Mouse (Mus musculus) bone marrow, adult 2 months (tissue): ENCODE measurements at regions not wholly inside any gene's neighbourhood (a gene's known extent, or its start where the extent isn't known, plus 50 kb on each side); places are given as distances from the start of the nearest gene placed in this dataset.

ENCODE experiments used
- H3K27ac ChIP-seq: fragments of 200-500 bp; 2 replicates; pipeline ENCODE4 v1.5.1; 2012; ENCODE audit warnings: low read depth, mild to moderate bottlenecking, control low read depth, inconsistent platforms, low read length; ENCODE audit not compliant: control insufficient read depth, poor library complexity, insufficient read depth
- H3K4me1 ChIP-seq: fragments of 200-500 bp; 2 replicates; pipeline ENCODE4 v1.6.1; 2011; ENCODE audit warnings: low read length; ENCODE audit not compliant: control insufficient read depth, insufficient read depth
- H3K4me3 ChIP-seq: fragments of 200-500 bp; replicated peaks from 2 replicates; pipeline ENCODE3; 2011; ENCODE audit warnings: mild to moderate bottlenecking, low read depth, low read length, control low read depth; ENCODE audit not compliant: control insufficient read depth
- CTCF ChIP-seq: fragments of 200-500 bp; IDR thresholded peaks from 2 replicates; pipeline ENCODE4 v1.5.1; 2011; ENCODE audit warnings: low read length, control low read depth; ENCODE audit not compliant: control insufficient read depth, insufficient read depth
- POLR2A ChIP-seq: fragments of 200-500 bp; IDR thresholded peaks from 2 replicates; pipeline ENCODE4 v1.6.1; 2011; ENCODE audit warnings: low read depth, mild to moderate bottlenecking, control low read depth, low read length, borderline replicate concordance; ENCODE audit not compliant: control insufficient read depth
- WGBS: fragments of 180-500 bp; shearing (Covaris S2); methylation state at CpG from one replicate; pipeline ENCODE4 v1.1.7; 2018; 5-methylcytosine and 5-hydroxymethylcytosine counted together

DNA sequence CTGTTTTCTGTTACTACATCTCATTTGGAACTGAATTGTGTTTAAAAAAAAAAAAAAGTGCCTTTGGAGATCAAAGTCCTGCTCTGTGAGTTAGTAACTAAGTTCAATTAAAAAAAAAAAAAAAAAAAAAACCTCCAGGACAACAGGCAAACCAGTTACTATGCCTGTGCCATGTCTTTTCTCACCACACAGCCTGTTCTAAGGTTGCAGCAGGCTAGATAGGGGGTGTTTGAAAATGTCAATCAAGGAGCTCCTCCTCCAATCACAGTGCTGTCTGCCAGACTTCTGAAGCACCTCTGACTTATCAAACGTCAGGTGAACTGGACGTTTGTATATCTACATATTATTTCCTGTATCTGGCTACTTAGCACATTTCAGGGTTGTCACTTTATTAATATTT lies 427.9 kb upstream of the Adamts16 start:
- WGBS = 65% methylated on average over 2 of the region's 2 CpGs
- TF ChIP-seq CTCF (no peak), POLR2A (no peak)
- H3K27ac ChIP-seq = no peak overlapping the region
- H3K4me3 ChIP-seq = no peak overlapping the region
- H3K4me1 ChIP-seq = no peaks in the 10 kb centered on the region

DNA sequence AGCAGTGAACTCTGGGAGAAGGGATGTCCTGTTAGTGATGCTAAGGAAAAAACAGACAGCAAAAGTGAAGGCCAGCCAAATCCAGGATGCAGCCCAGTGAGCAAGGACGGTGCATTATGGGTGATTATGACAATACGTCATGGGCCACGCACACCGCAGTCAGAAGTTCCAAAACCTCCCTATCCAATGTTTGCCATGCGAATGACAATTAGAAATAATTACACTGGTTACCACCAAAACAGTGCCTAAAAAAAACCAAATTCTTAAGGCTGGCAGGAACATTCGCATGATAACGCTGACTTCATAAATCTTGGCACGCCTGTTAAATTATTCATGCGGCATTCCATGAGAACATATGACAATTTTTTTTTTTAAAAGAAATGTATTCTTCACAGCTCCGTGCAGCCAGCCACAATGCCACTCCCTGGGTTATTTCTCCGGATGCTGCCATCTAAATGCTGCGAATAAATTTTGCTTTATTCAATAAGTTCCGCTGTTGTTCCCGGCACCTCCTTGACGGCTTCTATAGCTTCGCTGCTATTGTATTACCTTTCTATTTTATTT lies 421.8 kb upstream of the Adamts16 start:
- H3K4me3 ChIP-seq = no peak overlapping the region
- no peak overlapping the region for H3K27ac ChIP-seq
- no peaks in the 10 kb centered on the region for H3K4me1 ChIP-seq
- 87% methylated on average over 16 of the region's 16 CpGs for WGBS
- TF ChIP-seq CTCF = no peak
- no peak for TF ChIP-seq POLR2A

DNA sequence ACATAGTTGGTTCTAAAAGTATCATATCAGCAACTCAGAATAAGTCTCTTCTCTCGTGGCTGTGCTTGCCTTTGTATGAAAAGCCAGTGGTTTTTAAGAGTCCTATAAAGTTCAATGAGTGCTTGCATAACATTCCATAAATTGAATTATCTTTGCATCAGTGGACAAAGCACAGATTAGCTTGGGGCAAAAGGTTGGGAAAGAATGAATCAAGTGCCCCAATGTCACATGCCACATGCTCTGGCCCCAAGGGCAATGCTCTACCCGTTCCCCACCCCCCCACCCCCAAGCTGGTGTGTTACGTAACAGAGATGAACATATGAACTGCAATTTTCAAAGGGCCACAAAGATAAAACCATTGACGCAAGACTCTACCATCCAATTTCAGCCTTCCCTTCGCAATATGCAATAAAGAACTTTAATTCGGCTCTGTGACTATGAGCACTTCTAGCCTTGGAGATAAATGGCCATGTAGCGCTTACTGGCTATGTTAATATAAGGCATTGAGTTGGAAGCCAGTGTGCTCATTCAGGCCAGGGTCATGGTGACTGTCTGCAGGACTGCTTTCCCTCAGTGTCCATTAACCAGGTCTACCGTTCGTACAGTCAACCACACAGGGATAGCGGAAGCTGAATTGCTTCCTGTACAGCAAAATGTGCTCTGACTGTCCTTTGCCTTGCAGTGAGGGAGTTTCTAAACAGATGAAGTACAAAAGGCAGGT lies 421.1 kb upstream of the Adamts16 start:
- Histone ChIP-seq H3K27ac (no peak overlapping the region), H3K4me3 (no peak overlapping the region), H3K4me1 (no peaks in the 10 kb centered on the region)
- TF ChIP-seq CTCF (no peak), POLR2A (no peak)
- 77% methylated on average over 10 of the region's 10 CpGs for WGBS

GRCm38 (mm10) chr13:71254016-71254415 lies 412.4 kb upstream of the Adamts16 start:
- Histone ChIP-seq H3K4me3 (no peak overlapping the region), H3K4me1 (no peaks in the 10 kb centered on the region), H3K27ac (no peak overlapping the region)
- TF ChIP-seq POLR2A (no peak), CTCF (no peak)
- 78% methylated on average over 2 of the region's 2 CpGs for WGBS

GRCm38 (mm10) chr13:71248261-71249031 lies 406.8 kb upstream of the Adamts16 start:
- Histone ChIP-seq H3K27ac (no peak overlapping the region), H3K4me3 (no peak overlapping the region), H3K4me1 (no peaks in the 10 kb centered on the region)
- TF ChIP-seq CTCF (no peak), POLR2A (no peak)
- 54% methylated on average over 8 of the region's 8 CpGs for WGBS

- Histone ChIP-seq H3K27ac (no peak overlapping the region), H3K4me3 (no peak overlapping the region), H3K4me1 (no peaks in the 10 kb centered on the region)
- TF ChIP-seq CTCF (no peak), POLR2A (no peak)
These were observed 405.6 kb upstream of the Adamts16 start for GRCm38 (mm10) chr13:71247241-71247640.

DNA sequence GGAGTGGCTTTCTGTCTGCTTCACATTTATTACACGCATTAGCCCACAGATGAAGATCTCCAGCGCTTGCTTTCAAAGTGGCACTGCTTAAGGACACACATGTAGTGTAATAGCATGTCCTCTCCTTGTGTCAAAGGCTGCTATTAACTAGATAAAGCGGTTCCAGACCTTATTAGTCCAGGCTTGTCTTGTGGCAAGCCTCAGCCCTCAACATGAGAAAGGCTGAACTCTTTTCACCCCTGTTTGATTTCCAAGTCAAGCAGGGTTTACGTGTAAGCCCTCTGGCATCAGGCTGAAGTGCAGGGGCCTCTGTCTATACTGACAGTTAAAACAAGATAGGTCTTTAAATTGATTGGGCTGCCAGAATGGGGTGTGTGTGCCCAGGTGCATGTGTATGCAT lies 403.7 kb upstream of the Adamts16 start:
- Histone ChIP-seq H3K4me3 (no peak overlapping the region), H3K27ac (no peak overlapping the region), H3K4me1 (no peaks in the 10 kb centered on the region)
- TF ChIP-seq CTCF = no peak
- no peak for TF ChIP-seq POLR2A
- WGBS = 55% methylated on average over 4 of the region's 4 CpGs

DNA sequence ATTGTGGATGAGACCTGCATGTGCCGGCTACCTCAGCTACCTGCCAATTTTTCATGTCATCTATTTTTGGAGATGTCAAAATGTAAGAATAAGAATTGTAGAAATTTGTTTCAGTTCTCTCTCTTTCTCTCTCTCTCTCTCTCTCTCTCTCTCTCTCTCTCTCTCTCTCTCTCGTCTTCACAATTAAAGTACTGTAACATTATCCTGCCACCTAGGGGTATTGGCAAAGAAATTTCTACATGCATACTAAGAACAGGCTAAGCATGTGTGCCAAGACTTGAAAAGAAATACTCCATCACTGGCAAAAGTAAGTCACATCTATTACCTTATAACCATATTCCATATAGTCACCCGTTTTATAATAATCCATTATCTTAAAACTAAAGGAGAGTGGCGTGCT lies 398.2 kb upstream of the Adamts16 start:
- Histone ChIP-seq H3K4me3 (no peak overlapping the region), H3K27ac (no peak overlapping the region), H3K4me1 (no peaks in the 10 kb centered on the region)
- WGBS = 66% methylated on average over 4 of the region's 4 CpGs
- no peak for TF ChIP-seq CTCF
- no peak for TF ChIP-seq POLR2A
